Mouse (Mus musculus) kidney, adult 2 months (tissue): Measurements from ENCODE around the gene Zyx. TPM values are rescaled to one million over a fixed set of nuclear protein-coding genes. Genes with fewer than 3 reads are reported as not detected.

Experiments used
- DNase-seq: peaks from one replicate; pipeline ENCODE4 v3.0.0; 2021
- H3K27ac ChIP-seq: fragments of 200-500 bp; 2 replicates; pipeline ENCODE4 v1.5.1; 2012; ENCODE audit warnings: low read depth, low read length, control low read depth, inconsistent platforms; ENCODE audit not compliant: insufficient read depth
- H3K27me3 ChIP-seq: fragments of 200-500 bp; replicated peaks from 2 replicates; pipeline ENCODE4 v1.6.1; 2012; ENCODE audit warnings: mild to moderate bottlenecking, moderate library complexity, low read length, inconsistent platforms; ENCODE audit not compliant: control insufficient read depth, insufficient read depth
- H3K36me3 ChIP-seq: fragments of 200-500 bp; 2 replicates; pipeline ENCODE4 v1.6.1; 2012; ENCODE audit warnings: mild to moderate bottlenecking, moderate library complexity, low read length, inconsistent platforms; ENCODE audit not compliant: control insufficient read depth, insufficient read depth
- H3K4me1 ChIP-seq: fragments of 200-500 bp; 2 replicates; pipeline ENCODE4 v1.6.1; 2011; ENCODE audit warnings: low read length; ENCODE audit not compliant: control insufficient read depth, insufficient read depth
- H3K4me3 ChIP-seq: fragments of 200-500 bp; 2 replicates; pipeline ENCODE4 v1.5.1; 2011; ENCODE audit warnings: mild to moderate bottlenecking, low read depth, low read length, control low read depth; ENCODE audit not compliant: insufficient read depth
- CTCF ChIP-seq: fragments of 200-500 bp; conservative IDR thresholded peaks from 2 replicates; pipeline ENCODE4 v1.5.1; 2011; ENCODE audit warnings: low read depth, mild to moderate bottlenecking, control low read depth, low read length, moderate library complexity, mixed read lengths; ENCODE audit not compliant: insufficient read depth, insufficient read length
- POLR2A ChIP-seq: fragments of 200-500 bp; IDR thresholded peaks from one replicate; pipeline ENCODE4 v1.6.1; 2011; ENCODE audit warnings: low read depth, low read length, control low read depth
- WGBS: fragments of 180-500 bp; shearing (Covaris S2); methylation state at CpG from one replicate; pipeline ENCODE4 v1.1.7; 2018; 5-methylcytosine and 5-hydroxymethylcytosine counted together
- polyA plus RNA-seq: library from polyadenylated mRNA; depleted of rRNA; stranded (reverse); fragments of >200 nt; gene quantifications from 2 replicates; pipeline ENCODE4 v1.2.3, GENCODE M21; 2012; rRNA removed

Zyx gene
- polyA plus RNA-seq, 1 experiment, result 90.0 TPM

DNA sequence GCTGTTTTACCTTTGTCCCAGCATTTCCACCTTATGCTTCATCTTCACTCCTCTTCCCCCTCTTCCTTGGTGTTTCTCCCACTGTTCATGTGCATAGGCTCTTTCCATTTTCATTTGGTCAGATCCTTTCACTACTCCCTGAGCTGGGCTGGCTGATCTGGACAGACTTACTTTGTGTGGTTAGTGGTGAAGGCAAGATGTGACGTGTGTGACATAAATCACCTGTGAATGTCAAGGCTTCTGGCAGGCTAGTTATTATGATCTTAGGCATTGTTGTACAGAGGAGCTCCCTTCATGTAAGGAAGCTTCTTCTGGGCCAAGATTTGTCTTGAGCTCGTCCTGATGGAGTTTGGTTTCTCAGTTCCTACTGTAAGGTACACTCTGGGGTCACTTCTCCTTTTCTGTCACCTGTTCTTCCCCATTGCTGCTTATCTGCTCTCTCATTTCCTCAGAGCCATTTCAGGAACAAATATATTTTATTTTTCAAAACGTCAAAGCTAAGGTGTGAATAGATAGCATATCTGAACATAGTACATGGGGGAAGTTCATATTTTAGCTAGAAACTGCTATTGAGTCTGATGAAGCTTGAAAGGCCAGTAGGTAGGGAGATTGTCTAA is 47.7 kb downstream of the Zyx start:
- Histone ChIP-seq H3K27ac (no peak overlapping the region), H3K4me1 (peaks cover 3% of the 10 kb centered on the region; the same call in 1 of the 2 replicates), H3K36me3 (no peaks in the 10 kb centered on the region), H3K27me3 (no peaks in the 10 kb centered on the region), H3K4me3 (no peak overlapping the region)
- WGBS, result 62% methylated on average over 3 of the region's 3 CpGs
- TF ChIP-seq POLR2A, result no peak
- TF ChIP-seq CTCF, result no peak
- DNase-seq, result no peak

DNA sequence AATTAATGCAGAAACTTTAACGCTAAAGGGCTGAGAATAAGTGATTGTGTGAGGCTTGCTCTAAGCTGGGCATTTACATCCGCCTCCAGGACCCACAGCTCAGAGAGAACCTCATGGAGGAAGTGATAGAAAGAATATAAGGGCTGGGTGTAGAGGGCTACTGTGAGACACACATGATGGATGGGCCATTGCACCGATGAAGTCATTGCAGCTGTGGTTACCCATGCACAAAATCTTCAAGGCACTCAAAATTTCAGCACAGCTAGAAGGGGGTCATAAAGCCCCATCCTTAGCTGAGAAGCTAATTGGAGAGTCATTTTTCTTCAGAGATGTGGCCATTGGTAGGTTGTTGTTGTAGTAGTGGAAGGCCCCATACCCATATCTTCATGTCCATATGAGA is 48.9 kb downstream of the Zyx start:
- Histone ChIP-seq H3K27ac (no peak overlapping the region), H3K36me3 (no peaks in the 10 kb centered on the region), H3K4me3 (no peak overlapping the region), H3K27me3 (no peaks in the 10 kb centered on the region), H3K4me1 (peaks cover 3% of the 10 kb centered on the region; the same call in 1 of the 2 replicates)
- TF ChIP-seq POLR2A (no peak), CTCF (no peak)
- WGBS, result 75% methylated on average over 3 of the region's 3 CpGs
- no peak for DNase-seq

DNA sequence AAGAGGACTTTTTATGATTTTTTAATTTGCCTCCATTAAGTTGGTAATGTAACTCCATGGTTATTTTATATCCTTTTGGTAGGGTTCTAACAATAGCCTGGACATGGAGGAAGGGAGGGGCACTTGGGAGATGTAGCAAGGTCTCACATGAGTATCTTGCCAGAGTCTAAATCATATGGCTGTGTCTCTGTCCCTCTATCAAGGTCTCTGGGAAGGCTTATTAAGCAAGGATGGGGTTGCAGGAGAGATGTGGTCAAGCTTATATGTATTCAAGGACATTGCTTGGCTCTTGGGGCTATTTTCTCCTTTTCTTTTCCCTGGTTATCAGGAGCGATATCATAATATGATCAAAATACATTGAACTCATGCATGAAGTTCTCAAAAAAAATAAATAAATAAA is 49.6 kb downstream of the Zyx start:
- peaks cover 3% of the 10 kb centered on the region; the same call in 1 of the 2 replicates for H3K4me1 ChIP-seq
- no peak overlapping the region for H3K4me3 ChIP-seq
- no peak overlapping the region for H3K27ac ChIP-seq
- no peak for TF ChIP-seq POLR2A
- TF ChIP-seq CTCF, result no peak
- H3K36me3 ChIP-seq, result no peaks in the 10 kb centered on the region
- DNase-seq, result no peak
- H3K27me3 ChIP-seq, result no peaks in the 10 kb centered on the region
- 92% methylated on average over 1 of the region's 1 CpGs for WGBS

GRCm38 (mm10) chr6:42399938-42400337 is 50.5 kb downstream of the Zyx start, which contains the start of gene Tas2r143:
TSS of gene Tas2r143 (plus strand) at chr6:42400238.
- Histone ChIP-seq H3K4me1 (peaks cover 3% of the 10 kb centered on the region; the same call in 1 of the 2 replicates), H3K27me3 (no peaks in the 10 kb centered on the region), H3K4me3 (no peak within 1 kb of the TSS), H3K27ac (no peak within 1 kb of the TSS), H3K36me3 (no peaks in the 10 kb centered on the region)
- DNase-seq, result no peak
- WGBS, result 100% methylated on average over 1 of the region's 1 CpGs
- no peak for TF ChIP-seq CTCF
- TF ChIP-seq POLR2A, result no peak

DNA sequence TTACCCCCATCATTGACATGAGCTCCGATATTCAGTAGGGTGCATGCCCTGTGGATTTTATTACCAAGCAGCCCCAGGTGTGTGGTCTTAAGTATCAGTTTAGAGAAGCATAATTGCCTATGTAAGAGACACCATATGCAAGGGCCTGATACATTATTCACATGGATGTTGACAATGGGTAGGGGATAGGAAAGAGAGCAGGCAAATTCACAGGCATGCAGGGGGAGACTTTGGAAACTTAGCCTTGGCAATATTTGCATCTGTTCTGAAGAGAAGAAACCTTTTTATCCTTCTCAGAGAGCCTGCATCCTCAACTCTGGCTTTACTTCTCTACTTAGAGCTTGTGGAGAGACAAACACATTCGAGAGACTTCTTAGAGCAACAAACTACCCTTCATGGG is 55.7 kb downstream of the Zyx start, which contains the start of gene Tas2r135:
Gene Tas2r135 (plus strand): TSS at position 301 of the 400 bp plus-strand sequence.
- no peak within 1 kb of the TSS for H3K27ac ChIP-seq
- H3K36me3 ChIP-seq, result no peaks in the 10 kb centered on the region
- H3K4me3 ChIP-seq, result no peak within 1 kb of the TSS
- WGBS, result 82% methylated on average over 2 of the region's 2 CpGs
- H3K4me1 ChIP-seq, result no peaks in the 10 kb centered on the region
- TF ChIP-seq CTCF (no peak), POLR2A (no peak)
- H3K27me3 ChIP-seq, result no peaks in the 10 kb centered on the region
- no peak for DNase-seq

Other genes starting within 250 kb of the Zyx start
- not detected in 2 replicates for gene Tas2r139, start 208.7 kb upstream of the Zyx start, polyA plus RNA-seq
- not detected in 2 replicates for gene Tas2r144, start 134.3 kb upstream of the Zyx start, polyA plus RNA-seq
- gene Gstk1, start 103.7 kb upstream of the Zyx start, polyA plus RNA-seq, result 105 and 115 TPM in 2 replicates
- gene Tmem139, start 87.7 kb upstream of the Zyx start, polyA plus RNA-seq, result 28.3 and 34.0 TPM in 2 replicates
- gene Casp2, start 84.6 kb upstream of the Zyx start, polyA plus RNA-seq, result 17.4 and 18.2 TPM in 2 replicates
- 0.04 and 0.86 TPM in 2 replicates for gene Clcn1, start 62.9 kb upstream of the Zyx start, polyA plus RNA-seq
- gene Fam131b, start 25.0 kb upstream of the Zyx start, polyA plus RNA-seq, result 0.05 TPM in 2 replicates
- 17.0 and 20.0 TPM in 2 replicates for gene Epha1, start 23.6 kb downstream of the Zyx start, polyA plus RNA-seq
- not detected in 2 replicates for gene Tas2r143, start 50.6 kb downstream of the Zyx start, polyA plus RNA-seq
- not detected in 2 replicates for gene Tas2r135, start 55.8 kb downstream of the Zyx start, polyA plus RNA-seq
- not detected in 2 replicates for gene Tas2r126, start 84.9 kb downstream of the Zyx start, polyA plus RNA-seq
- not detected in 2 replicates for gene Olfr458, start 115.6 kb downstream of the Zyx start, polyA plus RNA-seq
- gene Olfr457, start 126.7 kb downstream of the Zyx start, polyA plus RNA-seq, result not detected in 2 replicates
- not detected in 2 replicates for gene Olfr456, start 137.6 kb downstream of the Zyx start, polyA plus RNA-seq
- gene Olfr455, start 198.0 kb downstream of the Zyx start, polyA plus RNA-seq, result not detected in 2 replicates
- gene Tcaf3, start 248.1 kb downstream of the Zyx start, polyA plus RNA-seq, result not detected in 2 replicates